Mouse (Mus musculus): ENCODE results near the gene Cd2bp2. TPM values are rescaled to one million over a fixed set of nuclear protein-coding genes. Genes with fewer than 3 reads are reported as not detected.
A peak's percentile ranks its signal among the peaks of the same experiment; 100 is the strongest.

The Cd2bp2 gene
- total RNA-seq (2014; fragmentation: Nextera tagmentation), result 49.6 and 54.8 TPM in 2 replicates
- total RNA-seq (2017), result 51.8 and 63.3 TPM in 2 replicates

- ATAC-seq (replicated peaks; ENCODE audit: low FRiP score, low TSS enrichment, poor library complexity, severe bottlenecking), result peak; percentile 90
Observed at GRCm38 (mm10) chr7:127195544-127196295, at the start of gene Cd2bp2. Cd2bp2 (minus strand) TSS chr7:127196050.

DNA sequence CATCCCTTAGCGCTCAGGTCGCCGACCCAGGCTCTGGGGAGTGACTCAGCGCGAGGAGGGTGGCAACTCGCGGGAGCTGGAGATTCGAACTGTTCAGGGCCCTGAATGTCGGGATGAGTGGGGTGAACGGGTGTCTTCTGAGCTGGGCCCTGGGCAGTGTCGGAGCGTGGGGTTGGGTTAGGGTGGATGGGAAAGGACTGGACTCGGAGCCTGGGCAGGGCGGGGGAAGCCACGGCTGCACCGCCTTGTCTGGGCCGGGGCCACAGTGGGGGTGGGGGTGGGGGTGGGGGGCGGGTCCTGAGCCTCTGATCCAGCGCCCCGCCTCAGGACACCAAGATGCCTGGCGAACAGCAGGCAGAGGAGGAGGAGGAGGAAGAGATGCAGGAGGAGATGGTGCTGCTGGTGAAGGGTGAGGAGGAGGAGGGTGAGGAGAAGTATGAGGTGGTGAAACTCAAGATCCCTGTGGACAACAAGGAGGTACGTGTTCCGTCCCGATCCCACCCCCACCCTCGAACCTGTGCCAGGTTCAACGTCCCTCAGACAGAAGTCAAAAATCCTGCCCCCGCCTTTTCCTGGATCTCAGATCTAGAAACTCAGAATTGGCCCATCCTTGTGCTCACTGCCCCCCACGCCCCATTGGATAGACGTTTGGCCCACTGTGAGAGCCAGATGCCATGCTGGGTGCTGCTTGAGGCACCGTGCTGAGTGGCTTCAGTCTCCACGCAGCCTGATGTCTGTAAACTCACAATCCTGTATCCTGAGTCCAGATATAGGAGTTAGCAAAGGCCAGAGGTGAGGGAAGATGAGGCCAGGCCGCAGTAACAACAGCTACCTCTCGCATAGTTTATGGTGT is 49.0 kb upstream of the Cd2bp2 start:
- ATAC-seq (replicated peaks; ENCODE audit: low FRiP score, low TSS enrichment, poor library complexity, severe bottlenecking), result peak; percentile 20; the same call in 1 of the 2 replicates

DNA sequence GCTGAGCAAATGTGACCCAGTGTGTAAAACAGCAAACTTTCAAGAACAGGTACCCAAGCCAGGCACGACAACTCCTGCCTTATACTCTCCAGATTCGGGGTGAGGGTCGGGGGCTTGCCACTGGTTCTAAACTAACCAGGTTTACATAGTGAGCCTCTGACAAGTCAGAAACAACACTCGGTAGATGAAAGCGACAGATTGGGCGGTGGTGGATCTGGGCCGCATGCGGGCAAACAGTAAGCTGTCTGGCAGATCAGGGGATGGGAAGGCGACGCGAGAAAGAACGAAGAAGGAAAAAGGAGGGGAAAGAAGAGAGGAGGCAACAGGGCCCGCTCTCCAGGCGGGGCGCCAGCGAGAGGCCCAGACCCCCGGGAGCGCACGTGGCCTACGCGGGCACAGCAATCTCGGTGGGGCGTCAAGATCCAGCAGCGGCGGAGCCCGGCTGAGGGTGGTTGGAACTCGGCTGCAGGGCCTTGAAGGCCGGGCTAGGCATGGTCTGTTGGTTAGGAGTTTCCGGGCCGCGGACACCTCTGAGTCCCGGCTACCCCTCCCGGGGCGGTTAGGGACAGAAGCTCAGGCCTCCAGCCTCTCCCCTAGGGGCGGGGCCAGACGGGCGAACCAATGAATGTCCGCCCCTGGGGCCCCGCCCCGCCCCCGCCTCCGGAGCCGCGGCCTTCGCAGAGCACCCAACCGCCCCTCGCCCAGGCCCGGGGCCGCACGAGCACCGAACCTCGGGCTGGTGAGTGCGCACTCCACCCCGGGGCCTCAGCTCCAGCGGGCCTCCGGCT is 48.2 kb upstream of the Cd2bp2 start, which contains the start of gene Zfp771:
TSS of gene Zfp771 (plus strand) at position 405 of the 788 bp plus-strand sequence.
- peak; percentile 85 for ATAC-seq (replicated peaks; ENCODE audit: low FRiP score, low TSS enrichment, poor library complexity, severe bottlenecking)

DNA sequence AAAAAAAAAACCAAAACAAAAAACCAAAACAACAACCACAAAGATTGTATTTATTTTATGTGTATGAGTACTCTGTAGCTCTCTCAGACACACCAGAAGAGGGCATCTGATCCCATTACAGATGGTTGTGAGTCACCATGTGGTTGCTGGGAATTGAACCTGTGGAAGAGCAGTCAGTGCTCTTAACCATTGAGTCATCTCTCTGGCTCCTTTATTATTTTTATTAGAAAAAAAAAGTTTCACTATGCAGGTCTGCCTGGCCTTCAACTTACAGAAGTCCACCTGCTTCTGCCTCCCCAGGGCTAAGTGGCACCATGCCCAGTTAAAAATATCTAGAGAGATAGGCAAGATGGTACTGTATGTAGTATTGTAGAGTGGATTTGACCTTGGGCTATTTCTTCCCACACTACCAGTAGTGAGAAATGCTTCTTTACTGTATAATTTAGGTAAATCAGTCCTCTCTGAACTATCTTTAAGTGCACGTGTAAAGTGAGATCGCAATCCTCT is 47.6 kb upstream of the Cd2bp2 start:
- ATAC-seq (replicated peaks; ENCODE audit: low FRiP score, low TSS enrichment, poor library complexity, severe bottlenecking), result peak; percentile 9; the same call in 1 of the 2 replicates

- ATAC-seq (replicated peaks; ENCODE audit: low FRiP score, low TSS enrichment, poor library complexity, severe bottlenecking), result no peak
Observed at GRCm38 (mm10) chr7:127234777-127235176, 38.9 kb upstream of the Cd2bp2 start.

GRCm38 (mm10) chr7:127233765-127234164 is 37.9 kb upstream of the Cd2bp2 start:
- 0 out of 2 replicates have a peak, but pooled peaks have one; percentile 8 for ATAC-seq (replicated peaks; ENCODE audit: low FRiP score, low TSS enrichment, poor library complexity, severe bottlenecking)

GRCm38 (mm10) chr7:127233368-127233749 is 37.5 kb upstream of the Cd2bp2 start:
- ATAC-seq (replicated peaks; ENCODE audit: low FRiP score, low TSS enrichment, poor library complexity, severe bottlenecking), result no peak

DNA sequence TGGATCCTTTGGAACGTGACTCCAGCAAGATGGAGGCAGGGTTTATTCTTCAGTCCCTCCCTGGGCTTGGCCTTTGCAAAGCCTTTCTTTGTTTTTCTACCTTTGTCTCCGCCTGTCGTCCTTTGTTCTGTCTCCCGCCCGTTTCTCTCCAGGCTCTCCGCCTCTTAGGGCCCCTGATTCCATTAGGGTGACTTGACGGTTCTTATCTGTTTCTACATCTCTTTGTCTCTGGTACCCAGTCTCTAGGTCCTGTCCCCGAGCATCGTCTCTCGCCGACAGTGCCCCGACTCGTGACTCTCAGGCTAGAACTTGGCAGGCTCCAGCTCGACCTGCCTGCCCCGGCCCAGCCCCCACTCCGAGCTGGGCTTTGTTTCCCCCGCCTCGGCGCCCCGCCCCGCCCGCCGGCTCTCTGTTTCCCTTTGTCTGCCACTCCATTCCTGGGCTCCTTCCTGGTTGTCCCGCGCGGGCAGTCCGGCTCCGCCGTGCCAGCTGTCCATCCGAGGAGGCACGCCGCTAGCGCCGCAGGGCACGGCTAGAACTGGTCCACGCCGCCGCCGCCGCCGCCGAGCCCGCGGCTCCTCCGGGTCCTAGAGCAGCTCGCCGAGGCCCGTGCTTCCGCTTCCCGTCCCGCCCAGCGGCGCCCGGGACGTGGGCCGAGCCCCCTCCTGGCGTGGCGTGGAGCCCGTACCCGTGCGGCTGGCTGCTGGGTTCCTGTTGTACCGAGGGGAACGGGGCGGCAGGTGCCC is 36.9 kb upstream of the Cd2bp2 start, which contains the start of the genes Zfp553 and Sept1:
TSS of gene Zfp553 (plus strand) at position 440 of the 746 bp plus-strand sequence.
TSS of gene Sept1 (minus strand) at position 509 of the 746 bp plus-strand sequence.
- peak; percentile 65 for ATAC-seq (replicated peaks; ENCODE audit: low FRiP score, low TSS enrichment, poor library complexity, severe bottlenecking)

DNA sequence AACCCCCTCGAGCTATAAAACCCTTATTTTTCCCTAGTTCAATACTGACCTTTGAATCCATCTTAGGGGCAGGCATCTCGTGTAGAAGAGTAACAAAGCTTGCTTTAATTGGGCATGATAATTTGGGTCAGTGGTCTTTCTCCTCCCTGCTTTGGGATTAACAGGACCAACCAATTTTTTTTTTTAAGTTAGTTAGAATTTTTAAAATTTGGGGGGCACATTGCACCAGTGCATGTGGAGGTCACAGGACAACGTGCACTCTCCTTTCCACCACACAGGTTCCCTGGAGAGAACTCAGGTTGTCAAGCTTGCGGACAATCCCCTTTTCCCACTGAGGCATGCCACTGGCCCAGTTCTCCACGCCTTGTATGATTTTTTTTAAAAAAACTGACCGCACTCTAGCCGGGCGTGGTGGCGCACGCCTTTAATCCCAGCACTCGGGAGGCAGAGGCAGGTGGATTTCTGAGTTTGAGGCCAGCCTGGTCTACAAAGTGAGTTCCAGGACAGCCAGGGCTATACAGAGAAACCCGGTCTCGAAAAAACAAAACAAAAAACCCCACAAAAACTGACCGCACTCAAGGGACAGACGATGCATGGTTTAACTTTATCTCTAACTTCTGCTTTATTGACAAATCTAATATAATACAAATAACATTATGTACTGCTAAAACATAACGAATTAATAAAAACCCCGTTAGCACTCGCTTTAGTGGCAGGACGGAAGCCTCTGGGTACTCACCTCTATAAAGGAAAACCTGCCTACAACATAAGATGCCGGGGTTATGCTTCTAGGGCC is 36.2 kb upstream of the Cd2bp2 start:
- no peak for ATAC-seq (replicated peaks; ENCODE audit: low FRiP score, low TSS enrichment, poor library complexity, severe bottlenecking)

DNA sequence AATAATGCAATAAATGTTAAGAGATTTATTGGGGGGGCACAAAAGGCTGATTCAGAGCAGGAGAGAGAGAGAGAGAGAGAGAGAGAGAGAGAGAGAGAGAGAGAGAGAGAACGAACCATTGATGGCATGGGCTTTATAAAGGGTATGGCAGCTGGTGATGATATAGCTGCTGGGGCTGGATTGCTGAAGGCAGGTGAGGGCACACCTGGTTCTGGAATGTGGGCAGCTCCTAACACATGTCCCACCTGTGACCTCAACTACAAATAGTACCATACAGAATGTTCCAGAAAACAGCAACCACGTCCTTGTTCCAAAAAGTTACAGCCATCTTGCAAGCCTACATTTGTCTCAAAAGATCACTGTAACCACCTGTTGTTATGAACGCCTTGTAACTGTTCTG is 35.5 kb upstream of the Cd2bp2 start:
- ATAC-seq (replicated peaks; ENCODE audit: low FRiP score, low TSS enrichment, poor library complexity, severe bottlenecking), result no peak

DNA sequence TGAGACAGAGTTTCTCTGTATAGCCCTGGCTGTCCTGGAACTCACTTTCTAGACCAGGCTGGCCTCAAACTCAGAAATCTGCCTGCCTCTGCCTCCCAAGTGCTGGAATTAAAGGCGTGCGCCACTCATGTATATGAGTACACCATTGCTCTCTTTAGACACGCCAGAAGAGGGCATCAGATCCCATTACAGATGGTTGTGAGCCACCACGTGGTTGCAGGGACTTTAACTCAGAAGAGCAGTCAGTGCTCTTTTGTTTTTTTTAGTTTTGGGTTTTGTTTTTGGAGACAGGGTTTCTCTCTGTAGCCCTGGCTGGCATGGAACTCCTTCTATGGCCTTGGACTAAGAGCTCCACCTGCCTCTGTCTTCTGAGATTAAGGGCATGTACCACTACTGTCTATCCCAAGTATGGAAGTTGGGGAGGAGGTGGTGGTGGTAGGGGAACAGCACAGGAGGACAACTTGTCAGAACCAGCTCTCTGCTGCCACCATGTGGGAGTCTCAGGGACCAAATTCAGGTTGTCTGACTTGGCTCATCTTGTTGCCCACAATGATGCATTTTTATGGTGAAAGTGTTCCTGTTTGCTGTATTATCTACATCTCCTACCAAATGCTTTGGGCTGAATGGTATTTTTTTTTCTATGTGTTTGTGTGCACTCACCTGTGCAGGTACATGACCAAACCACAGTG is 32.9 kb upstream of the Cd2bp2 start:
- ATAC-seq (replicated peaks; ENCODE audit: low FRiP score, low TSS enrichment, poor library complexity, severe bottlenecking), result peak; percentile 69

DNA sequence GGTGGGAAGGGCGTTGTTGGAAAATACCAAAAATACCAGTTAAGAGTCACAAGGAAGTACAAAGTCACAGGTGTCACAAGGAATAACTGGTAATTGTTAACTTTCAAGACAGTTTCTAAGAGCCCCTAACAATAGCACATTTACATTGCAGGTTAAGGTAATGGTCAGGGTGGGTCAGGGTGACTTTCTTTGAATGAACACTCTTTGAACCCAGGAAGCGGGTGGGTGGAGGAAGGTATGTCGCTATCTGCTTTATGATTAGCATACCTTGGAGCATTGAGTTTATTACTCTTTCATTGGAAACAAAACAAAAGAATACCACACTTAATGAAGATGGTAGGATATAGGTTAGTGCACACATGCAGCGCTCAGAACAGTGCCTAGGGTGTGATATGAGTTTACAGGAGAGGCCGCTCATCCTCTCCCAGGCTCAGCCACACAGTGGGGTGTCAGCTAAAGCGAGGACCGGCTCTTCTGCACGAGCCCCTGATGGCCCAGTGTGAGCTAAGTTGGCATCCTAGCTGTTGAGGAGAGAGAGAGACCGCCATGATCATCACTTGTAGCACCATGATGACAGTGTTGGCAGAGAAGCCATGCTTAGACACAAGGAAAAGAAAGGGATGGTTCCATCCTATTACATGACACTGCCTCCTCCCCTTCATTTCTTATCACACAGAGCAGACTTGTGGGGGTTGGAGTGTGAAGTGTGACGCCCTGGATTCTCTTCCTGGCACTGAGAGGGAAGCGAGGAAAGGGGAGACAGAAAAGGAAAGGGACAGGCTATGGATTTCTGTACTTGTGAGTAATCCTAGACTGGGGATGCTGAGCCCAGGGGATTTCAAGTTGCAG is 29.5 kb upstream of the Cd2bp2 start:
- ATAC-seq (replicated peaks; ENCODE audit: low FRiP score, low TSS enrichment, poor library complexity, severe bottlenecking), result peak; percentile 81

DNA sequence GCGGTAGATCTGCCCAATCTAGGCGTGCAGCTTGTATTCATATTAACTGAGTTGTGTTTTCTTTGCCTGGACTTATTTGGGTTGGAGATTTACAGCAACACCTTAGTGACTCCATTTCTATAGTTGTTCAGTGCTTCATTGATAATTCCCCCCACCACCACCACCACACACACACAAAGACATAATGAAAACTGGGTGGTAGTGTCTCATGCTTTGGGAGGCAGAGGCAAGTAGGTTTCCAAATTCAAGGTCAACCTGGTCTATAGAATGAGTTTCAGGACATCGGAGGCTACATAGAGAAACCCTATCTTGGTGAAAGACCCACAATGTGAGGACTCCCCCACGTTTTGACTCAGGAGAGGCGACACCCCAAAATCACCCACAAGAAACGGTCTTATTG is 28.8 kb upstream of the Cd2bp2 start:
- ATAC-seq (replicated peaks; ENCODE audit: low FRiP score, low TSS enrichment, poor library complexity, severe bottlenecking), result no peak

DNA sequence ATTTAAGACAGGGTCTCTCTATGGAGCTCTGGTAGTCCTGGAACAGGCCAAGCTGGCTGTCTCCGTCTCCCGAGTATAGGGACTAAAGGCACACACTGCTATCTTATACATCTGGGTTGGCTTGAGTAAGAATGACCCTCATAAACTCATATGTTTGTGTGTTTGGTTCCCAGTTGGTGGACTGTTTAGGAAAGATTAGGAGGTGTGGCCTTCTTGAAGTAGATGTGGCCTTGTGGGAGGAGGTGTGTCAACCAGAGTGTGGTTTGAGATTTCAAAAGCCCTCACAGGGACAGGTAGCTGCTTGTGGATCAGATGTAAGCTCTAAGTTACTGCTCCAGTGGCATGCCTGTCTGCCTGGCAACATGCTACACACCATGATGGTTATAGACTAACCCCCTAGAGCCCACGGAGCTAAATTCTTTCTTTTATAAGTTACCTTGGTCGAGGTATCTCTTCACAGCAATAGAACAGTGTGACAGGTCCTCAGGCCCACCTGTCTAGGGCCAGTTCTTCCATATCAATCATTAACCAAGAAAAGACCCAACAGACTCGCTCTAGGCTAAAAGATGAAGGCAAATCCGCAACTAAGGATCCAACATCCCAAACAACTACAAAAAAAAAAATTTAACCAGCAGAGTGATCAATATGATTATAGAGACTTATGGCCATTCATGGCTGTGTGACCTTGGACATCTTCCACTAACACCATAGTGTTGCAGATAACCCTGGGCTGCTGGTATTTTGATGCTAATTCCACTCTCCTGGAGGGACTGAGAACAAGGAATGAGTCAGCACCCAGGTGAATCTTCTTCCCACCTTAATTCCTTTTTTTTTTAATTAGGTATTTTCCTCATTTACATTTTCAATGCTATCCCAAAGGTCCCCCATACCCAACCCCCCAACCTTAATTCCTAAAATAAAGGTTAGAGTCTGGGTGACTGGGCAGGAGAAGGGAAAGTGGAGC is 27.9 kb upstream of the Cd2bp2 start:
- ATAC-seq (replicated peaks; ENCODE audit: low FRiP score, low TSS enrichment, poor library complexity, severe bottlenecking), result no peak

GRCm38 (mm10) chr7:127223106-127223505 is 27.3 kb upstream of the Cd2bp2 start:
- no peak for ATAC-seq (replicated peaks; ENCODE audit: low FRiP score, low TSS enrichment, poor library complexity, severe bottlenecking)
